Mouse (Mus musculus) embryonic facial prominence, embryonic 10.5 days (tissue): ENCODE measurements around the gene Lhb. TPM values are rescaled to one million over a fixed set of nuclear protein-coding genes. Genes with fewer than 3 reads are reported as not detected.

ENCODE experiments used
- DNase-seq: peaks from one replicate; pipeline ENCODE4 v3.0.0-alpha.2; 2017; ENCODE audit warnings: low spot score
- H3K27ac ChIP-seq: fragments of 300-500 bp; sonication (generic); replicated peaks from 2 replicates; pipeline ENCODE4 v1.5.1; 2016; ENCODE audit warnings: mild to moderate bottlenecking
- H3K27me3 ChIP-seq: fragments of 300-500 bp; sonication (generic); replicated peaks from 2 replicates; pipeline ENCODE4 v1.6.1; 2016; ENCODE audit warnings: low read depth, mild to moderate bottlenecking; ENCODE audit not compliant: poor library complexity, severe bottlenecking
- H3K36me3 ChIP-seq: fragments of 300-500 bp; sonication (generic); replicated peaks from 2 replicates; pipeline ENCODE4 v1.6.1; 2016; ENCODE audit warnings: mild to moderate bottlenecking, moderate library complexity
- H3K4me1 ChIP-seq: fragments of 300-500 bp; sonication (generic); 2 replicates; pipeline ENCODE4 v1.6.1; 2016
- H3K4me3 ChIP-seq: fragments of 300-500 bp; sonication (generic); 2 replicates; pipeline ENCODE4 v1.5.1; 2016; ENCODE audit warnings: mild to moderate bottlenecking, moderate library complexity
- H3K9me3 ChIP-seq: fragments of 300-500 bp; sonication (generic); 2 replicates; pipeline ENCODE4 v1.6.1; 2016; ENCODE audit warnings: mild to moderate bottlenecking
- WGBS: fragments of 180-500 bp; shearing (Covaris S2); methylation state at CpG from one replicate; pipeline ENCODE4 v1.1.7; 2016; 5-methylcytosine and 5-hydroxymethylcytosine counted together
- polyA plus RNA-seq: library from polyadenylated mRNA; unstranded; fragments of >200 nt; fragmentation: Nextera tagmentation; extraction: Ambion mirVana; gene quantifications from 2 replicates; pipeline ENCODE4 v1.2.1, GENCODE M21; 2016

Lhb gene
- polyA plus RNA-seq, 1 experiment from 2014 or later: 0.70 TPM

GRCm38 (mm10) chr7:45405091-45406075 is 15.2 kb upstream of the Lhb start, which contains the start of gene Kcna7:
Kcna7 (plus strand) TSS chr7:45405653.
- H3K27me3 ChIP-seq: peaks cover 56% of the 10 kb centered on the region
- WGBS: 12% methylated on average over 28 of the region's 28 CpGs

DNA sequence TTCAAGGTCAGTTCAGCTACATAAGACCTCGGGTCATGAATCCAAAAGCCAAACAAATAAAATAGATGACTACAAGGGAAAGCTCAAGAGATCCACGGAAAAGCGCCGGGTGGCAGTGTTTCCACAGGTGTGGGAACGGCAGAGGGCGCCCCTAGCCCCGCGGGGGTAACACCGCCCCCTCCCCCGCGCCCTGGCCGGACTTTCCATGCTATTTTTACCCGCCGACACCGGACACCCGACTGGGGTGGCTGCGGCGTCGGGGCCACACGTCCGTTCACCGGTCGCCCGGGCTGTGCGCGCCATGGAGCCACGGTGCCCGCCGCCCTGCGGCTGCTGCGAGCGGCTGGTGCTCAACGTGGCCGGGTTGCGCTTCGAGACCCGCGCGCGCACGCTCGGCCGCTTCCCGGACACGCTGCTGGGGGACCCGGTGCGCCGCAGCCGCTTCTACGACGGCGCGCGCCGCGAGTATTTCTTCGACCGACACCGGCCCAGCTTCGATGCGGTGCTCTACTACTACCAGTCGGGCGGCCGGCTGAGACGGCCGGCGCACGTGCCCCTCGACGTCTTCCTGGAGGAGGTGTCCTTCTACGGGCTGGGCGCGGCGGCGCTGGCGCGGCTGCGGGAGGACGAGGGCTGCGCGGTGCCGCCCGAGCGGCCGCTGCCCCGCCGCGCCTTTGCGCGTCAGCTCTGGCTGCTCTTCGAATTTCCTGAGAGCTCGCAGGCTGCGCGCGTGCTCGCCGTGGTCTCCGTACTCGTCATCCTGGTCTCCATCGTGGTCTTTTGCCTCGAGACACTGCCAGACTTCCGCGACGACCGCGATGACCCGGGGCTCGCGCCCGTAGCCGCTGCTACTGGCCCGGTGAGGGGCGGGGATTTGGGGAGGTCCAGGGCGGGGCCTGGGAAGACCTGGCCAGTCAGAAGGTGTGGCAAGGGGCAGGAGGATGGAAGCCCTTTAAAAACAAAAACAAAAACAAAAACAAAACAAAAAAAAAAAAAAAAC is 14.2 kb upstream of the Lhb start:
- H3K27ac ChIP-seq: peak overlapping the region; percentile 40; the same call in 1 of the 2 replicates

More at GRCm38 (mm10) chr7:45405091-45406075, 15.2 kb upstream of the Lhb start, which contains the start of gene Kcna7:
- H3K36me3 ChIP-seq: no peaks in the 10 kb centered on the region
- peak; percentile 74 for DNase-seq
- H3K27ac ChIP-seq: 0 out of 2 replicates have a peak within 1 kb of the TSS, but pooled peaks have one; percentile 40
- peak within 1 kb of the TSS; percentile 53 for H3K4me3 ChIP-seq
- H3K4me1 ChIP-seq: peaks cover 13% of the 10 kb centered on the region
- no peaks in the 10 kb centered on the region for H3K9me3 ChIP-seq

DNA sequence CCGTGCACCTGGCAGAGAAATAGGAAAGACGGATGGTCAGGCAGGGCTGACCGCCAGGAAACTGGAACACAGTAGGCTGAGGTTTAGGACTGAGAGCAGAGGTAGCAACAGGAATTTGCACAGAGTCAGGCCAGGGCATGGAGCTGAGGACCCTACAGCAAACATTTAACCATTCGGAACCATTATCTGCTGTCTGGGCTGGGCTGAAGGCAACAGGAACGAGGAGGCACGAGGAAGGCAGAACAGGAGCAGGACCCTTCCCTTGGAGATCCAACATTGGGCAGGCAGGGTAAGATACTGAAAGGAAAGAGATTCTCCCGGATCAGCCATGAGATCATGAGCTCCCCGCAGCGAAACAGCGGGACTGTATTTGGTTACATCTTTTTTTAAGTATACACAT is 12.8 kb upstream of the Lhb start:
- no peak overlapping the region for H3K27ac ChIP-seq
- no peak for DNase-seq
- H3K36me3 ChIP-seq: no peaks in the 10 kb centered on the region
- H3K4me3 ChIP-seq: no peak overlapping the region
- H3K4me1 ChIP-seq: peaks cover 13% of the 10 kb centered on the region
- no peaks in the 10 kb centered on the region for H3K9me3 ChIP-seq
- WGBS: 82% methylated on average over 10 of the region's 10 CpGs
- H3K27me3 ChIP-seq: peaks cover 80% of the 10 kb centered on the region

More for the DNA sequence above, 14.2 kb upstream of the Lhb start:
- Histone ChIP-seq H3K27me3 (peaks cover 66% of the 10 kb centered on the region), H3K9me3 (no peaks in the 10 kb centered on the region), H3K4me3 (peak overlapping the region; percentile 53), H3K4me1 (peaks cover 13% of the 10 kb centered on the region), H3K36me3 (no peaks in the 10 kb centered on the region)
- 2% methylated on average over 114 of the region's 114 CpGs for WGBS
- peak; percentile 54 for DNase-seq

DNA sequence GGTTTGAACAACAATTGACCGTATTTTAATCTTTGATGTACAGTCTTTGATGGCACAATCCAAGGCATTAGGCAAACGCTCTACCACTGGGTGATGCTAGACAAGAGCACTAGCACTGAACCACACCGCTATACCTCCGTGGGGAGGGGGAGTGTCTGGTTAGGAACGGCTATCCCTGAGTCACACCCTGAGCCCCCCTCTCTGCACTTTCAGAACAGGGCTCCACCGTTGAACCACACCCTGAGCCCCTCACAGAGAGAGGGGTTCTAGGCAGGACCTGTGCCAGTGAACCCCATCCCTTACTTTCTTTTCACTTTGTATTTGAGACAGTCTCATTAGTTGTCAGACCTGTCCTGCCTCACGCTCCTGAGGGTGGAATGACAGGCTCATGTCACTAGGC is 12.3 kb upstream of the Lhb start:
- 73% methylated on average over 7 of the region's 7 CpGs for WGBS
- Histone ChIP-seq H3K4me3 (no peak overlapping the region), H3K27me3 (peaks cover 85% of the 10 kb centered on the region), H3K4me1 (peaks cover 16% of the 10 kb centered on the region), H3K36me3 (no peaks in the 10 kb centered on the region), H3K9me3 (no peaks in the 10 kb centered on the region), H3K27ac (no peak overlapping the region)
- no peak for DNase-seq

- no peaks in the 10 kb centered on the region for H3K36me3 ChIP-seq
- no peak overlapping the region for H3K4me3 ChIP-seq
- H3K4me1 ChIP-seq: peaks cover 22% of the 10 kb centered on the region
- no peak for DNase-seq
- peaks cover 91% of the 10 kb centered on the region for H3K27me3 ChIP-seq
- WGBS: 89% methylated on average over 17 of the region's 17 CpGs
- no peaks in the 10 kb centered on the region for H3K9me3 ChIP-seq
- H3K27ac ChIP-seq: no peak overlapping the region
These were observed 11.7 kb upstream of the Lhb start for GRCm38 (mm10) chr7:45408949-45409348.

DNA sequence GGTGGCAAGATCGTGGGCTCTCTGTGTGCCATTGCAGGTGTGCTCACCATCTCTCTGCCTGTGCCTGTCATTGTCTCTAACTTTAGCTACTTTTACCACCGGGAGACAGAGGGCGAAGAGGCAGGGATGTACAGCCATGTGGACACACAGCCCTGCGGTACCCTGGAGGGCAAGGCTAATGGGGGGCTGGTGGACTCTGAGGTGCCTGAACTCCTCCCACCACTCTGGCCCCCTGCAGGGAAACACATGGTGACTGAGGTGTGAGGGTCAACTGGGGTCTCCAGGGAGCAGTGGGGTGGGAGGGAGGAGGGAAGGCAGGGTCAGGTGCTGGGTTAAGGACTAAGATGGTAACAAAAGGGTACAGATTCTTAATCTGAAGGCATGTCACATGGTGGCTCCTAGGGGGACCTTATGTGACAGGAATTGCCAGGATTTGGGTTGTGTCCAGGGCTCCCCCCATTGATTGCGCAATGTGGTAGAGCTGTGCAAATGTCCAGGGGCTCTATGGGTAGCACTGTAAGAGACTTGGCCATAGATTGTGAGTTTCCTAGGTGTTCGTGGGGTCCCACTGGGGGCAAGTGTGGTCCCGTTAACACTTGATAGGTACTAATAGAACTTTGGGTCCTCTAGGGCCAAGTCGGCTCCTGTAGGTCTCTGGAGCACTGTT is 11.0 kb upstream of the Lhb start:
- Histone ChIP-seq H3K36me3 (no peaks in the 10 kb centered on the region), H3K27ac (no peak overlapping the region), H3K4me1 (peaks cover 29% of the 10 kb centered on the region), H3K9me3 (no peaks in the 10 kb centered on the region), H3K4me3 (no peak overlapping the region), H3K27me3 (peaks cover 98% of the 10 kb centered on the region)
- WGBS: 88% methylated on average over 8 of the region's 8 CpGs
- no peak for DNase-seq

GRCm38 (mm10) chr7:45412421-45412820 is 8.2 kb upstream of the Lhb start:
- no peak for DNase-seq
- Histone ChIP-seq H3K27ac (no peak overlapping the region), H3K36me3 (no peaks in the 10 kb centered on the region), H3K4me1 (peaks cover 29% of the 10 kb centered on the region), H3K27me3 (peaks cover 100% of the 10 kb centered on the region), H3K4me3 (no peak overlapping the region), H3K9me3 (no peaks in the 10 kb centered on the region)
- WGBS: 85% methylated on average over 2 of the region's 2 CpGs

DNA sequence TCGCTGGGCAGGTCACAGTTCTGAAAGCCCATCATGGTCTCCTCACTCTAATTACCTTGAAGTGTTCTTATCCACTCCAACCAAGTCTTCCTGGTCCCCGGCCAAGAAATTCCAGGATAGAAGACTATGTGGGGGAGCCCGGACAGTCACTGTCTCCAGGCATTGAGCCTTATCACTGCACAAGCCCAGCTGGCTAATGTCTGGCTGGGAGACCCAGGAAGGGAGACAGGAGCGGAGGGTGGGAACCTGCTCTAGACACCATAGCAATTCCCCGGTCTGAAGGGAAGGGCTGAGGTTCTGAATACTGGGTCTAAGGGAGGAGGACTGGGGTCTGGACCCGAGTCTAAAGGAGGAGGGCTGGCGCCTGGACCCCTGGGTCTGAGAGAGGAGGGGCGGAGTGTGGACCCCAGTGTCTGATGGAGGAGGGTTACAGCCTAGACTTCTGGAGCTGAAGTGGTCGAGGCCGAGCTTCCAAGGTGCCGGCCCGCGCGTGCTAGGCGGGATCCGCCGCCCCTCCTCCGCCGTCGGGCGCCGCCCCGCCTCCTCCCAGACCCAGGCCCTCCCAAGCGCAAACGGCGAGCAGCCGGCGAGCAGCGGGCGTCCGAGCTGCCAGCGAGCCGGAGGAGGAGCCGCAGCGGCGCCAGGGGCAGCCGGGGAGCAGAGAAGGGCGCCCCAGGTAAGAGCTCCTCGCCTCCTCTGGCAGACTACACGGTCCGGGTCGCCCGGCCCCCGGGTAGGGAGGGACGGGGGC is 7.3 kb upstream of the Lhb start, which contains the start of gene Ntf5:
TSS of gene Ntf5 (plus strand) at position 583 of the 751 bp plus-strand sequence.
- H3K4me1 ChIP-seq: peaks cover 38% of the 10 kb centered on the region
- no peaks in the 10 kb centered on the region for H3K36me3 ChIP-seq
- 4% methylated on average over 45 of the region's 45 CpGs for WGBS
- peaks cover 100% of the 10 kb centered on the region for H3K27me3 ChIP-seq
- H3K4me3 ChIP-seq: peak within 1 kb of the TSS; percentile 70
- H3K27ac ChIP-seq: peak within 1 kb of the TSS; percentile 77
- no peaks in the 10 kb centered on the region for H3K9me3 ChIP-seq
- peak; percentile 77 for DNase-seq

DNA sequence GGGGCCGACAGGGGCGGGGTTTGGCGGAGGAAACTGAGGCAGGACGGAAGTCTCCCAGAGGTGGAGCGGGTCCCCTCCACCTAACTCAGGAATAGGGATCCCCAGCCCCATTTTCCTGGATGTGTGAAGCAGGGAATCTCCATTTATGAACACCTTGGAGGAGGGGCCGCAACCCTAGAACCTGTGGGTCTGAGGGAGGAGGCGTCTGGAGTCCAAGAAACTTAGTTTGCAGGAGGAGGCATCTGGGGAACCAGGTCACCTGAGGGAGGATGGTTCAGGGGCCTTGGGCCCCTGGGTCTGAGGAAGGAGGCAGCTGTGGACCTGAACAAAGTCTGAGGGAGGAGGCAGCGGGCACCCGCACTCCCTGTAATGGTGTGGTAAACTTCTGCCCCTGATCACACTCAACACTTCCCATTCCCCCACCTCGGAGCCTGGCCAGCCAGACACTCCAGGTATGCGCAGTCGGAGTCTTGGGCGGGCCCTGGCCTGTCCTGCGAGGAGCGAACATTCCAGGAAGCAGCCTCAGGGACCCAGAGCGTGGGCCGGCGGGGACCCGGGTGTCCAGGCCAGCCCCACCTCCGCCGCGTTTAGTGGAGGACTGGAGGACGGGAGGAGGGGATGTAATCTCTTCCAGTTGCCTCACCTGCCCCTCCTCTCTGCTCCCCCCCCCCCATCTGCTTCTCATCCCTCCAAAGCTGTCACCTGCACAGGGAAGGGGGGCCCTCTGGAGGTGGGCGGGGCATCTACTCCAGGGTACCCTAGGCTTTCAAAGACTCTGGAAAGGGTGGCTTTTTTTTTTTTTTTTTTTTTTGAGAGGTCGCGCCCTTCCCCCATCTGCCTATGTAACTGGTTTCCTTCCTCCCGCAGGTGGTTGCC is 6.5 kb upstream of the Lhb start:
- peak overlapping the region; percentile 77 for H3K27ac ChIP-seq
- no peaks in the 10 kb centered on the region for H3K9me3 ChIP-seq
- DNase-seq: peak; percentile 71
- H3K27me3 ChIP-seq: peaks cover 100% of the 10 kb centered on the region
- peak overlapping the region; percentile 70 for H3K4me3 ChIP-seq
- no peaks in the 10 kb centered on the region for H3K36me3 ChIP-seq
- WGBS: 1% methylated on average over 27 of the region's 27 CpGs
- H3K4me1 ChIP-seq: peaks cover 42% of the 10 kb centered on the region

DNA sequence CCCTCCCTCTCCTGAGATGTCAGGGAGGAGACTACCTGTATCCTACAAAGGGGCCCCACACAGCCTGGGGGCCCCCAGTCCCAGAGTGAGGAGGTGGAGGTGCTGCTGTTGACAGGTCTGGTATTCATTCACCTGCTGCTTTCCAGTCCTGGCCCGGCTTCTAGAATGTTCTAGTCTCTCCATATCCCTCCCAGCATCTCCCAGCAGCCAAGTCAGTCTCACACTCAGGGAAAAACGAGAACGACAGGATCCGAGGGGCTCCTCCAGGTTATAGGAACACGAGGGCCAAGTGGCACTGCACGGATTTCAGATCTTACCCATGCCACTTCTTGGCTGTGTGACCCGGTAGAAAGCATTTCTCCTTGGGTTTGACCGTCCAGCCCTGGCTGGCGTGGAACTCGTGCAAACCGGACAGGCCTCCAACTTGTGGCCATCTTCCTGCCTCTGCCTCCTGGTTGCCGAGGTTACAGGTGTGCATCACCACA is 5.8 kb upstream of the Lhb start:
- peak; percentile 36 for DNase-seq
- H3K4me3 ChIP-seq: peak overlapping the region; percentile 70; the same call in 1 of the 2 replicates

More for the DNA sequence above, 5.8 kb upstream of the Lhb start:
- H3K36me3 ChIP-seq: no peaks in the 10 kb centered on the region
- no peaks in the 10 kb centered on the region for H3K9me3 ChIP-seq
- 44% methylated on average over 12 of the region's 12 CpGs for WGBS
- H3K27ac ChIP-seq: no peak overlapping the region; the same call in 1 of the 2 replicates
- peaks cover 44% of the 10 kb centered on the region for H3K4me1 ChIP-seq
- peaks cover 100% of the 10 kb centered on the region for H3K27me3 ChIP-seq
